Mouse (Mus musculus) monocyte, adult 5-6 weeks (primary cell): ENCODE data around the gene Med13l. TPM values are rescaled to one million over a fixed set of nuclear protein-coding genes. Genes with fewer than 3 reads are reported as not detected.

Source experiments
- ATAC-seq: fragments of 153-309, 156-312 bp; replicated peaks from 2 replicates; pipeline ENCODE4 v1.8.0; 2017; ENCODE audit warnings: mild to moderate bottlenecking; ENCODE audit not compliant: low TSS enrichment, insufficient number of reproducible peaks, severe bottlenecking, poor library complexity, low FRiP score
- total RNA-seq: library from RNA; stranded (forward); fragments of 200-1000, 200-491, 200-594 nt; gene quantifications from 3 replicates; pipeline ENCODE4 v1.2.3, GENCODE M21; 2017

The Med13l gene
- total RNA-seq, 1 experiment from 2014 or later: 38.0 TPM

GRCm38 (mm10) chr5:118614571-118614981 is 54.1 kb downstream of the Med13l start:
- ATAC-seq: no peak

GRCm38 (mm10) chr5:118618963-118619610 is 58.6 kb downstream of the Med13l start:
- ATAC-seq: no peak

GRCm38 (mm10) chr5:118619801-118620200 is 59.3 kb downstream of the Med13l start:
- no peak for ATAC-seq

- no peak for ATAC-seq
Observed at GRCm38 (mm10) chr5:118620330-118620910, 59.9 kb downstream of the Med13l start.

- no peak for ATAC-seq
Observed at GRCm38 (mm10) chr5:118621877-118622276, 61.4 kb downstream of the Med13l start.

- no peak for ATAC-seq
Observed at GRCm38 (mm10) chr5:118622346-118622745, 61.9 kb downstream of the Med13l start.

GRCm38 (mm10) chr5:118623797-118624196 is 63.3 kb downstream of the Med13l start:
- ATAC-seq: no peak

GRCm38 (mm10) chr5:118627630-118628029 is 67.2 kb downstream of the Med13l start:
- no peak for ATAC-seq

- ATAC-seq: no peak
Observed at GRCm38 (mm10) chr5:118628211-118628610, 67.7 kb downstream of the Med13l start.

- ATAC-seq: no peak
Observed at GRCm38 (mm10) chr5:118632346-118632745, 71.9 kb downstream of the Med13l start.

GRCm38 (mm10) chr5:118633106-118633505 is 72.6 kb downstream of the Med13l start:
- no peak for ATAC-seq

GRCm38 (mm10) chr5:118635476-118636187 is 75.2 kb downstream of the Med13l start:
- no peak for ATAC-seq

- 0 out of 2 replicates have a peak, but pooled peaks have one; percentile 25 for ATAC-seq
Observed at GRCm38 (mm10) chr5:118636399-118637369, 76.2 kb downstream of the Med13l start.

GRCm38 (mm10) chr5:118637931-118638330 is 77.5 kb downstream of the Med13l start:
- no peak for ATAC-seq

- ATAC-seq: no peak
Observed at GRCm38 (mm10) chr5:118638534-118639109, 78.1 kb downstream of the Med13l start.

- no peak for ATAC-seq
Observed at GRCm38 (mm10) chr5:118639117-118639707, 78.7 kb downstream of the Med13l start.

- ATAC-seq: no peak
Observed at GRCm38 (mm10) chr5:118644041-118644440, 83.6 kb downstream of the Med13l start.

GRCm38 (mm10) chr5:118644511-118644910 is 84.0 kb downstream of the Med13l start:
- no peak for ATAC-seq
